Mouse (Mus musculus): Measurements from ENCODE around the gene Top1. TPM values are rescaled to one million over a fixed set of nuclear protein-coding genes. Genes with fewer than 3 reads are reported as not detected.

The Top1 gene
- polyA plus RNA-seq, 1 experiment from 2014 or later, result 123 TPM

GRCm38 (mm10) chr2:160628055-160628454 is 17.6 kb upstream of the Top1 start:
- H3K4me2 ChIP-seq (replicated peaks; ENCODE audit: low read depth, low read length), result no peak overlapping the region
- H3K4me3 ChIP-seq (ENCODE audit: low read depth, low read length), result no peak overlapping the region
- no peaks in the 10 kb centered on the region for H3K9me3 ChIP-seq (ENCODE audit: control insufficient read depth, low read length)
- H3K4me1 ChIP-seq (replicated peaks; ENCODE audit: control insufficient read depth, insufficient read depth, low read length), result no peaks in the 10 kb centered on the region
- DNase-seq (ENCODE audit: low spot score), result no peak
- WGBS, result 80% methylated on average over 5 of the region's 5 CpGs
- H3K9ac ChIP-seq (ENCODE audit: low read depth, low read length), result no peak overlapping the region
- no peak for ATAC-seq (ENCODE audit: low FRiP score)
- no peak overlapping the region for H3K27ac ChIP-seq (ENCODE audit: low read depth, low read length)
- no peaks in the 10 kb centered on the region for H3K36me3 ChIP-seq (ENCODE audit: control insufficient read depth, insufficient read depth, low read length)
- no peaks in the 10 kb centered on the region for H3K27me3 ChIP-seq (ENCODE audit: control insufficient read depth, insufficient read depth, low read length)

- WGBS, result 91% methylated on average over 12 of the region's 12 CpGs
- H3K9me3 ChIP-seq (ENCODE audit: control insufficient read depth, low read length), result no peaks in the 10 kb centered on the region
- no peak overlapping the region for H3K27ac ChIP-seq (ENCODE audit: low read depth, low read length)
- no peaks in the 10 kb centered on the region for H3K4me1 ChIP-seq (replicated peaks; ENCODE audit: control insufficient read depth, insufficient read depth, low read length)
- DNase-seq (ENCODE audit: low spot score) (no peak), ATAC-seq (ENCODE audit: low FRiP score) (no peak)
- no peaks in the 10 kb centered on the region for H3K27me3 ChIP-seq (ENCODE audit: control insufficient read depth, insufficient read depth, low read length)
- no peak overlapping the region for H3K4me2 ChIP-seq (replicated peaks; ENCODE audit: low read depth, low read length)
- no peaks in the 10 kb centered on the region for H3K36me3 ChIP-seq (ENCODE audit: control insufficient read depth, insufficient read depth, low read length)
- H3K9ac ChIP-seq (ENCODE audit: low read depth, low read length), result no peak overlapping the region
- H3K4me3 ChIP-seq (ENCODE audit: low read depth, low read length), result no peak overlapping the region
These were observed 16.8 kb upstream of the Top1 start for GRCm38 (mm10) chr2:160628666-160629527.

GRCm38 (mm10) chr2:160629528-160629830 is 16.2 kb upstream of the Top1 start:
- Histone ChIP-seq H3K9me3 (ENCODE audit: control insufficient read depth, low read length) (no peaks in the 10 kb centered on the region), H3K9ac (ENCODE audit: low read depth, low read length) (no peak overlapping the region), H3K27me3 (ENCODE audit: control insufficient read depth, insufficient read depth, low read length) (no peaks in the 10 kb centered on the region), H3K4me2 (replicated peaks; ENCODE audit: low read depth, low read length) (no peak overlapping the region), H3K4me1 (replicated peaks; ENCODE audit: control insufficient read depth, insufficient read depth, low read length) (no peaks in the 10 kb centered on the region), H3K4me3 (ENCODE audit: low read depth, low read length) (no peak overlapping the region), H3K27ac (ENCODE audit: low read depth, low read length) (no peak overlapping the region), H3K36me3 (ENCODE audit: control insufficient read depth, insufficient read depth, low read length) (no peaks in the 10 kb centered on the region)
- no peak for ATAC-seq (ENCODE audit: low FRiP score)
- WGBS, result 95% methylated on average over 8 of the region's 8 CpGs
- DNase-seq (ENCODE audit: low spot score), result no peak

- no peaks in the 10 kb centered on the region for H3K4me1 ChIP-seq (replicated peaks; ENCODE audit: control insufficient read depth, insufficient read depth, low read length)
- ATAC-seq (ENCODE audit: low FRiP score) (no peak), DNase-seq (ENCODE audit: low spot score) (no peak)
- H3K9me3 ChIP-seq (ENCODE audit: control insufficient read depth, low read length), result no peaks in the 10 kb centered on the region
- no peak overlapping the region for H3K27ac ChIP-seq (ENCODE audit: low read depth, low read length)
- H3K9ac ChIP-seq (ENCODE audit: low read depth, low read length), result no peak overlapping the region
- 85% methylated on average over 9 of the region's 9 CpGs for WGBS
- H3K36me3 ChIP-seq (ENCODE audit: control insufficient read depth, insufficient read depth, low read length), result no peaks in the 10 kb centered on the region
- no peak overlapping the region for H3K4me3 ChIP-seq (ENCODE audit: low read depth, low read length)
- no peak overlapping the region for H3K4me2 ChIP-seq (replicated peaks; ENCODE audit: low read depth, low read length)
- no peaks in the 10 kb centered on the region for H3K27me3 ChIP-seq (ENCODE audit: control insufficient read depth, insufficient read depth, low read length)
These were observed 14.7 kb upstream of the Top1 start for GRCm38 (mm10) chr2:160630872-160631597.

GRCm38 (mm10) chr2:160639911-160640717 is 5.6 kb upstream of the Top1 start:
- DNase-seq (ENCODE audit: low spot score) (no peak), ATAC-seq (ENCODE audit: low FRiP score) (no peak)
- H3K36me3 ChIP-seq (ENCODE audit: control insufficient read depth, insufficient read depth, low read length), result no peaks in the 10 kb centered on the region
- no peak overlapping the region for H3K4me2 ChIP-seq (replicated peaks; ENCODE audit: low read depth, low read length)
- WGBS, result 91% methylated on average over 13 of the region's 13 CpGs
- no peak overlapping the region for H3K9ac ChIP-seq (ENCODE audit: low read depth, low read length)
- H3K27me3 ChIP-seq (ENCODE audit: control insufficient read depth, insufficient read depth, low read length), result no peaks in the 10 kb centered on the region
- H3K4me3 ChIP-seq (ENCODE audit: low read depth, low read length), result no peak overlapping the region
- H3K27ac ChIP-seq (ENCODE audit: low read depth, low read length), result no peak overlapping the region
- H3K9me3 ChIP-seq (ENCODE audit: control insufficient read depth, low read length), result no peaks in the 10 kb centered on the region
- no peaks in the 10 kb centered on the region for H3K4me1 ChIP-seq (replicated peaks; ENCODE audit: control insufficient read depth, insufficient read depth, low read length)

GRCm38 (mm10) chr2:160641176-160641575 is 4.5 kb upstream of the Top1 start:
- no peaks in the 10 kb centered on the region for H3K4me1 ChIP-seq (replicated peaks; ENCODE audit: control insufficient read depth, insufficient read depth, low read length)
- H3K36me3 ChIP-seq (ENCODE audit: control insufficient read depth, insufficient read depth, low read length), result no peaks in the 10 kb centered on the region
- ATAC-seq (ENCODE audit: low FRiP score), result no peak
- H3K27ac ChIP-seq (ENCODE audit: low read depth, low read length), result no peak overlapping the region
- 82% methylated on average over 2 of the region's 2 CpGs for WGBS
- no peak overlapping the region for H3K9ac ChIP-seq (ENCODE audit: low read depth, low read length)
- no peaks in the 10 kb centered on the region for H3K9me3 ChIP-seq (ENCODE audit: control insufficient read depth, low read length)
- H3K27me3 ChIP-seq (ENCODE audit: control insufficient read depth, insufficient read depth, low read length), result no peaks in the 10 kb centered on the region
- no peak overlapping the region for H3K4me3 ChIP-seq (ENCODE audit: low read depth, low read length)
- no peak for DNase-seq (ENCODE audit: low spot score)
- no peak overlapping the region for H3K4me2 ChIP-seq (replicated peaks; ENCODE audit: low read depth, low read length)

- no peaks in the 10 kb centered on the region for H3K36me3 ChIP-seq (ENCODE audit: control insufficient read depth, insufficient read depth, low read length)
- under 1% methylated on average over 56 of the region's 76 CpGs for WGBS
These were observed 606 bp downstream of the Top1 start for GRCm38 (mm10) chr2:160646144-160646844.

GRCm38 (mm10) chr2:160646845-160647178 is 1.1 kb downstream of the Top1 start:
- ATAC-seq (ENCODE audit: low FRiP score), result no peak
- Histone ChIP-seq H3K27ac (ENCODE audit: low read depth, low read length) (peak overlapping the region; percentile 98), H3K4me1 (replicated peaks; ENCODE audit: control insufficient read depth, insufficient read depth, low read length) (no peaks in the 10 kb centered on the region), H3K4me3 (ENCODE audit: low read depth, low read length) (peak overlapping the region; percentile 99), H3K4me2 (replicated peaks; ENCODE audit: low read depth, low read length) (peak overlapping the region; percentile 35), H3K9ac (ENCODE audit: low read depth, low read length) (peak overlapping the region; percentile 100), H3K9me3 (ENCODE audit: control insufficient read depth, low read length) (no peaks in the 10 kb centered on the region), H3K36me3 (ENCODE audit: control insufficient read depth, insufficient read depth, low read length) (no peaks in the 10 kb centered on the region), H3K27me3 (ENCODE audit: control insufficient read depth, insufficient read depth, low read length) (no peaks in the 10 kb centered on the region)
- no peak for DNase-seq (ENCODE audit: low spot score)
- 0% methylated on average over 17 of the region's 17 CpGs for WGBS

More at GRCm38 (mm10) chr2:160646144-160646844, 606 bp downstream of the Top1 start:
- DNase-seq (ENCODE audit: low spot score) (peak; percentile 74), ATAC-seq (ENCODE audit: low FRiP score) (peak; percentile 73; the same call in 1 of the 2 replicates)
- no peaks in the 10 kb centered on the region for H3K27me3 ChIP-seq (ENCODE audit: control insufficient read depth, insufficient read depth, low read length)
- peak overlapping the region; percentile 100 for H3K9ac ChIP-seq (ENCODE audit: low read depth, low read length)
- H3K27ac ChIP-seq (ENCODE audit: low read depth, low read length), result peak overlapping the region; percentile 98
- no peaks in the 10 kb centered on the region for H3K9me3 ChIP-seq (ENCODE audit: control insufficient read depth, low read length)
- peak overlapping the region; percentile 99 for H3K4me3 ChIP-seq (ENCODE audit: low read depth, low read length)
- no peaks in the 10 kb centered on the region for H3K4me1 ChIP-seq (replicated peaks; ENCODE audit: control insufficient read depth, insufficient read depth, low read length)
- peak overlapping the region; percentile 35 for H3K4me2 ChIP-seq (replicated peaks; ENCODE audit: low read depth, low read length)

Measured in hindbrain, embryonic 11.5 days (tissue).